Mouse (Mus musculus) frontal cortex, adult 2 months (tissue): ENCODE data around the gene Pdhx. TPM values are rescaled to one million over a fixed set of nuclear protein-coding genes. Genes with fewer than 3 reads are reported as not detected.
A peak's percentile ranks its signal among the peaks of the same experiment; 100 is the strongest.

Source experiments
- DNase-seq, 2 experiments: peaks; one replicate each; pipeline ENCODE4 v3.0.0; 2022; ENCODE audit warnings: low spot score in 1 of 2; ENCODE audit errors: extremely low spot score in 1 of 2
- polyA plus RNA-seq: library from polyadenylated mRNA; depleted of rRNA; stranded (reverse); fragments of >200 nt; gene quantifications from 2 replicates; pipeline ENCODE4 v1.2.3, GENCODE M21; 2012; rRNA removed

Gene Pdhx
- 47.4 and 52.3 TPM in 2 replicates for polyA plus RNA-seq

GRCm38 (mm10) chr2:103073219-103073982, at the start of gene Pdhx, which contains the start of gene Apip:
Gene Pdhx (minus strand): TSS chr2:103073513.
Gene Apip (plus strand): TSS chr2:103073675.
- DNase-seq, result peak; percentile 99 to 100

GRCm38 (mm10) chr2:103119197-103119854, 46.0 kb upstream of the Pdhx start:
- no peak for DNase-seq

GRCm38 (mm10) chr2:103118324-103119196, 45.2 kb upstream of the Pdhx start:
- DNase-seq, result no peak

GRCm38 (mm10) chr2:103117212-103117611, 43.9 kb upstream of the Pdhx start:
- DNase-seq, result no peak

DNA sequence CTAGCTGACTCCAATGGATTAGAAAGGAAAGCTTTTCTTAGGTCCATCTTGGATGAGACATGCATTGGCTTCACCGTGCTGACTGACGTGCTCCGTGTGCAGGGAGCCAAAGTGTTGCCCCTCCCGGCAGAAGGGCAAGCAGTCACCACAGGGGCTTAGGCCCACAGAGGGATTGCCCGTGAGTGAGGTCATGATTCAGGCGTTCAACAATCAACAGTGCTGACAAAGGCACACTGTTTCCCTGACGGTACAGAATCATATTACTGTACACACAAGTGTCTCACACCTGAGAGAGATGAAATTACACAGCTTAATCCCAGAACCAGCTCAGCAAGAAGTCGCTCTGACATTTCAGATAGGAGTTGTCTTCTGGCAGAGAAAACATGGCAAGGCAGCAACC, 38.4 kb upstream of the Pdhx start:
- no peak for DNase-seq

DNA sequence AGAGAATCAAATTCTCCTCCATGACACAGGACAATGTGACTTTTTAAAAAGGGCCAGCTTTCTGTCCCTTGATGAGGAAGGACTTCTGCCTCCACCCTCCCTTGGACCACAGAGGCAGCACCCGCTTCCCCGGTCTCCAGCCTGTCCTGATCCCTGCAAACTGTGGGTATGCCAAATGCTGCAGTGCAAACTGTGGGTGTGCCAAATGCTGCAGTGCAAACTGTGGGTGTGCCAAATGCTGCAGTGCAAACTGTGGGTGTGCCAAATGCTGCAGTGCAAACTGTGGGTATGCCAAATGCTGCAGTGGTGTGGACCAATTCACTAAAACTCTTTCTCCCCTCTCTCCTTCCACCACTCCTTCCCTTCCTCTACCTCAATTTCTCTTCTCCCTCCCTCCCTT, 32.9 kb upstream of the Pdhx start:
- no peak for DNase-seq

DNA sequence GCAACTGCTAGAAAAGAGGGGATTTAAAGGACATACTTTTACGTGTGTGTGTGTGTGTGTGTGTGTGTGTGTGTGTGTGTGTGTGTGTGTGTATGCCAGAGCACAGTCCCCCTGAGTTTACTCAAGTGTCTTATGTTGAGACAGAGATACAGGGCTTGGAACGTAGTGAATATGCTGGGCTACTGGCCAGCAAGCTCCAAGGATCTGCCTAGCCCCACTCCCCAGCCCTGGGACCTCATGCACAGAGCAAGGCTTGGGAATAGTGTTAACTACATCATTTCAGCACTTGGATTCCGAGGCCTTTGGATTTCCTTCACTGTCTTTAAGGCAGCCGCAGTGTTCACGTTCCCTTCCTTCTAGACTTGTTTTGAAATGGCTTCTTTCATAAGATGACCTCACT, 29.3 kb upstream of the Pdhx start:
- DNase-seq, result no peak

DNA sequence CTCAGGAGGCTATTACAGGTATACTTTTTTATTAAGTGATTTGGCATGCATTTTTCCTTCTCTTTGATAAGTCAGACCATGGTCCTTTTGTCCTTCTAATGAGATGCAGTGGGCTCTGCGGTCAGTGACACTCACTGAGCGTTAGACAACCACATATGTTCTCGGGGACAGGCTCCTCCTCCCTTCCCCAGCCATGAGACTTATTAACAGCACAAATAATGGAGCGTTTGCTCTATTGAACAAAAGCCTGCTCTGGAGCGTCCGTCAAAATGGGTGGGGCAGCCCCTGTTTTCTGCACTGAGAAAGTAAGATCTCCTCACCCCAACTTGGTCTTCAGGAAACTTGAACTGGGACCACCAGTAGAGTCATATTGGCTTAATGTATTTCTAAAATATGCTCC, 16.2 kb upstream of the Pdhx start:
- no peak for DNase-seq

- no peak for DNase-seq
These were observed 14.8 kb upstream of the Pdhx start for GRCm38 (mm10) chr2:103088099-103088498.

- peak in 1 of 2 experiments; percentile 69 for DNase-seq
These were observed 13.1 kb upstream of the Pdhx start for GRCm38 (mm10) chr2:103086432-103086831.

GRCm38 (mm10) chr2:103085633-103086032, 12.3 kb upstream of the Pdhx start:
- DNase-seq, result no peak

DNA sequence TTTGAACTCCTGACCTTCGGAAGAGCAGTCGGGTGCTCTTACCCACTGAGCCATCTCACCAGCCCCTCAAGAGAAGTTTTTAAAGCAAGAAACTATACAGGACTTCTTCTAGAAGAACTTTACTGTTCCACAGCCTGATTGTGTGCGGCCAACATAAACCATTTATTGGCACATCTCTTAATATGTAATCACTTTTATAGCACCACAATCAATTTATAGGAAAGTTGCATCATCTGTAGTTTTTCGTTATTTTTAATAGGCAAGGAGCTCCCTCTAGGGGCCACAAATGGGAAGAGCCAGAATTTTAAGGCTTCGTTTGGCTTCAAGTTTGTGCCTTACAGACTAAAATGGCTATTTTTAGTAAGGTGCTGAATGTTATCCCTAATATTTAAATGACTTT, 11.1 kb upstream of the Pdhx start:
- DNase-seq, result peak in 1 of 2 experiments; percentile 57

DNA sequence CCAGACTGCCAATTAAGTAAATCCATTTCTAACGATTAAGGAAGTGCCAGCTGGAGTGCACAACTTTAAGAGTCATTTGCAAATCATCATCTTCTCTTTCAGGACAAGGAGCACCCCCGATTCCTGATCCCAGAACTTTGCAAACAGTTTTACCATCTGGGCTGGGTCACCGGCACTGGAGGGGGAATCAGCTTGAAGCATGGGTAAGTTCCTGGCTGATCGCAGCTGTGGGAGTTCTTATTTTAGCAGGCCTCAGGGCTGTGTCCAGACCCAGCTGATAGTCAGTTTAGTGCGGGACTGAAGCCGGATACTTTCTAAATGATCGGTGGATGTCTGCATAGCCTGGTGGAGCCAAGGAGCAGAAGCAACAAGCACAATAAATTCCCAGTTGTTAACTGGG, 9.5 kb upstream of the Pdhx start:
- no peak for DNase-seq

- DNase-seq, result no peak
These were observed 8.4 kb upstream of the Pdhx start for GRCm38 (mm10) chr2:103081706-103082105.

GRCm38 (mm10) chr2:103081117-103081516, 7.8 kb upstream of the Pdhx start:
- peak in 1 of 2 experiments; percentile 19 for DNase-seq

DNA sequence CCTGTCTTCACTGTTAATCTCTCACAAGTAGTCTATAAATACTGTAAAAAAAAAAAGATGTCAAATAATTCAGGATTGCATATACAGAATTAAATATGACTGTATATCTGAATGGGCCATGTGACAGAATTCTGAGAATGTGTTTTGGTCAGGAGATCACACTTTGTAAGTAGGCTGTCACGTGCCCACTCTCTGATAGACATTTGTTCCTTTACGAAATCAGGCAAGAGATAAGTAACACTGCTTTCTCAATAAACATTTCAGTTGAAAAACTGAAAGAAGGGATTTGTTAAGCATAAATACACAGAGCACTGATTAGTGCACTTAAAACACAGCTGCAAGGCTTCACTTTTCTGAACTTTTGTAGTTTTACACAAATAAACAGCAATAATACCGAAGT, 2.7 kb downstream of the Pdhx start:
- no peak for DNase-seq

DNA sequence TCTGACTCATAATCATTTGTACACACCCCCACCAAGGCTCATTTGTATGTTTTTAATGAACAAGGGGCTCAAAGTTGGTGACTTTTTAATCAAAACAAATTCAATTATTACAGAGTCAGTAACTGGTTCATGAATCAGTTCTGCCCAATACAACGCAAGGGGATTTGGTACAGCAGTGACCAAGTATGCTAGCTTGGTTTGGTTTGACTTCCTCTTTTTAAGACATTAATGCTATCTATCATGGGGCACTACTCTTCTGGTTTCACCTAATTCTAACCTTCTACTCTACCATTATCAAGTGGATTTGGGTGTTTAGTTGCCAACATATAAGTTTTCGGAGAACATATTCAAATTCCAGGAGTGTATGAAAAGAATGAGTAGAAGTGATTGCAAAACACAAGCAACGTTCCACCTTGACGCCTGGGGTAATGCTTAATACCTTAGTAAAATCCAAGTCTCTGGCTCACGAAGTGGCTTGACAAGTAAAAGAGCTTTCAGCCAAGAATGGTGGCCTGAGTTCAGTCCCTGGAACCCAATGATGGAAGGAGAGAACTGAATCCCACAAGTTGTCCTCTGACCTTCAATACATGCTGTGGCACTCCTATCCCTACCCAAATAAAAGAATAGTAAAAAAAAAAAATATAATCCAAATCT, 3.4 kb downstream of the Pdhx start:
- no peak for DNase-seq

- no peak for DNase-seq
These were observed 4.7 kb downstream of the Pdhx start for GRCm38 (mm10) chr2:103068602-103069001.

DNA sequence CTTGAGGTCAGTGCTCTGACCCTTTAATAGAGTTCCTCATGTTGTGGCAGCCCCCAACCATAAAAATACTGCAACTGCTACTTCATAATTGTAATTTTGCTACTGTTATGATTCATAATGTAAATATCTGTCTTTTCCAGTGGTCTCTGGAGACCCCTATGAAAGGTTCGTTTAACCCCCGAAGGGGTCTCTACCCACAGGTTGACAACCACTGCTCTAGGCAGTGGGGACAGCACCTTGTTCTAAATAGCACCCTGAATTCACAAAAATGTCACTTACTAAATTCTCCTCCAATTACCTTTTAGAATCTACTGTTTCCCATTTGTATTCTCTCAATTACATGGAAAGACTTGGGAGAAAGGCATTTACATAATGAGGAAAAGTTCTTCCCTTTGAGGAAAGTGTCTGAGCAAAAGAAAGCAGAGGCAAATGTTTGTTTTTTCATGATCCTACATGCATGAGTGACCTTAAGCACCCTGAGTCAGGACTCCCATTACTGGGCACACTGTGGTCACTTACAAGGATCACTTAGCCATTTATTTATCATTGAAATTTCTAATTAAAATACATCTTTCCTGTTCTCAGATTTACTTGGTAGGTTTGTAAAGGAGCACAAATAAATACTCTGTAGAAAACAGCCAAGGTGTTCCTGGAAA, 5.6 kb downstream of the Pdhx start:
- DNase-seq, result no peak
